8 mouse cellular contexts compared by ENCODE assay signal in genomic region chr7:68275838-68276731, GRCm38 (mm10). TPM values are rescaled to one million over a fixed set of nuclear protein-coding genes. Genes with fewer than 3 reads are reported as not detected.
DNase-seq lines count a peak whose midpoint lies in the region; ATAC-seq lines count a peak whose summit lies in the region.

No protein-coding gene starts in this region.

- no peaks in the 10 kb centered on the region for H3K36me3 ChIP-seq in embryonic facial prominence, embryonic 15.5 days
- H3K36me3 ChIP-seq in kidney, embryonic 14.5 days (ENCODE audit: control insufficient read depth, insufficient read depth, low read length) = no peaks in the 10 kb centered on the region
- H3K36me3 ChIP-seq in macrophage (ENCODE audit: inconsistent target) = no peaks in the 10 kb centered on the region
- H3K36me3 ChIP-seq in stomach, embryonic 14.5 days (ENCODE audit: control insufficient read depth, insufficient read depth, low read length) = no peaks in the 10 kb centered on the region

- 0 out of 2 replicates have a peak overlapping the region, but pooled peaks have one; percentile 6 for H3K9ac ChIP-seq in embryonic facial prominence, embryonic 15.5 days
- H3K9ac ChIP-seq in kidney, embryonic 14.5 days (ENCODE audit: low read depth, low read length) = peak overlapping the region; percentile 33
- no peak overlapping the region for H3K9ac ChIP-seq in stomach, embryonic 14.5 days (replicated peaks; ENCODE audit: low read depth, low read length)

- no peaks in the 10 kb centered on the region for H3K27me3 ChIP-seq in embryonic facial prominence, embryonic 15.5 days
- H3K27me3 ChIP-seq in kidney, embryonic 14.5 days (ENCODE audit: control insufficient read depth, insufficient read depth, low read length) = no peaks in the 10 kb centered on the region
- no peaks in the 10 kb centered on the region for H3K27me3 ChIP-seq in stomach, embryonic 14.5 days (ENCODE audit: control insufficient read depth, insufficient read depth, low read length)

- H3K9me3 ChIP-seq in embryonic facial prominence, embryonic 15.5 days (replicated peaks) = no peaks in the 10 kb centered on the region
- H3K9me3 ChIP-seq in kidney, embryonic 14.5 days (ENCODE audit: control insufficient read depth, low read length) = no peaks in the 10 kb centered on the region
- H3K9me3 ChIP-seq in stomach, embryonic 14.5 days (ENCODE audit: control insufficient read depth, low read depth, low read length) = no peaks in the 10 kb centered on the region

- H3K79me2 ChIP-seq in macrophage (ENCODE audit: inconsistent target) = no peaks in the 10 kb centered on the region

- peak; percentile 16 for DNase-seq in ovary, postnatal 36 days (ENCODE audit: low spot score)
- no peak for DNase-seq in ovary, postnatal 14 days (ENCODE audit: low spot score)
- no peak for DNase-seq in left cerebral cortex, postnatal 14 days (ENCODE audit: low spot score in 2 of 2)

- H3K4me1 ChIP-seq in embryonic facial prominence, embryonic 15.5 days = peaks cover 27% of the 10 kb centered on the region
- peaks cover 16% of the 10 kb centered on the region for H3K4me1 ChIP-seq in kidney, embryonic 14.5 days (ENCODE audit: control insufficient read depth, insufficient read depth, low read length)
- peaks cover 8% of the 10 kb centered on the region; the same call in 1 of the 2 replicates for H3K4me1 ChIP-seq in stomach, embryonic 14.5 days (ENCODE audit: control insufficient read depth, insufficient read depth, low read length)

- intact Hi-C loops in left cerebral cortex, postnatal 14 days (cut with DNase I) = no loop called here

- ATAC-seq in embryonic facial prominence, embryonic 15.5 days (ENCODE audit: insufficient number of reproducible peaks, low FRiP score, low TSS enrichment, low read depth) = peak; percentile 30; the same call in 1 of the 2 replicates
- ATAC-seq in kidney, embryonic 14.5 days (ENCODE audit: low FRiP score, low TSS enrichment) = peak; percentile 32; the same call in 1 of the 2 replicates
- no peak for ATAC-seq in stomach, embryonic 14.5 days (ENCODE audit: insufficient number of reproducible peaks, insufficient read depth, low FRiP score, low read depth)
- ATAC-seq in frontal cortex, adult (ENCODE audit: low TSS enrichment) = no peak

- H3K27ac ChIP-seq in embryonic facial prominence, embryonic 15.5 days (replicated peaks) = peak overlapping the region; percentile 34; the same call in 1 of the 2 replicates
- no peak overlapping the region for H3K27ac ChIP-seq in kidney, embryonic 14.5 days (ENCODE audit: low read depth, low read length)
- no peak overlapping the region for H3K27ac ChIP-seq in macrophage
- no peak overlapping the region for H3K27ac ChIP-seq in stomach, embryonic 14.5 days (ENCODE audit: low read length)

- peak overlapping the region; percentile 70 for H3K4me2 ChIP-seq in embryonic facial prominence, embryonic 15.5 days (replicated peaks)
- peak overlapping the region; percentile 71 for H3K4me2 ChIP-seq in kidney, embryonic 14.5 days (replicated peaks; ENCODE audit: low read depth, low read length)
- peak overlapping the region; percentile 66 for H3K4me2 ChIP-seq in stomach, embryonic 14.5 days (replicated peaks; ENCODE audit: low read depth, low read length)

- 6% methylated on average over 36 of the region's 36 CpGs for WGBS in embryonic facial prominence, embryonic 15.5 days
- under 1% methylated on average over 36 of the region's 36 CpGs for WGBS in kidney, embryonic 14.5 days
- 24% methylated on average over 36 of the region's 36 CpGs for WGBS in macrophage (ENCODE audit: missing documents)
- 8% methylated on average over 36 of the region's 36 CpGs for WGBS in stomach, embryonic 14.5 days

- peak overlapping the region; percentile 35 for H3K4me3 ChIP-seq in embryonic facial prominence, embryonic 15.5 days (replicated peaks)
- H3K4me3 ChIP-seq in kidney, embryonic 14.5 days (ENCODE audit: low read length) = peak overlapping the region; percentile 37
- H3K4me3 ChIP-seq in macrophage (ENCODE audit: inconsistent target) = peak overlapping the region; percentile 7; the same call in 1 of the 2 replicates
- H3K4me3 ChIP-seq in stomach, embryonic 14.5 days (ENCODE audit: low read depth, low read length) = peak overlapping the region; percentile 29

RNA-seq across cellular contexts. Expression of gene Fam169b, which starts 2.4 kb away (rescaled TPM):
- 3.7 and 3.8 TPM in 2 replicates for polyA plus RNA-seq in embryonic facial prominence, embryonic 15.5 days (2015; fragmentation: Nextera tagmentation; extraction: Ambion mirVana)
- polyA plus RNA-seq in kidney, embryonic 14.5 days (2014; fragmentation: Nextera tagmentation; extraction: Ambion mirVana) = 1.0 and 1.2 TPM in 2 replicates
- total RNA-seq in macrophage (2018; cell fraction: chromatin; rRNA removed) = 1 to 10 TPM in 1 of 26 experiments, under 1 TPM in 8, not detected in 17; 0.30 to 2.2 (median 0.60) TPM
- total RNA-seq in macrophage (2018; cell fraction: cytosol; rRNA removed) = under 1 TPM in 16 of 26 experiments, not detected in 10; 0.03 to 0.49 (median 0.19) TPM
- 1 to 10 TPM in 4 of 26 experiments, under 1 TPM in 17, not detected in 5; 0.14 to 1.8 (median 0.58) TPM for total RNA-seq in macrophage (2018; cell fraction: nucleus; rRNA removed)
- polyA plus RNA-seq in macrophage (2018) = 0.09 to 0.83 TPM (median 0.32 TPM) in 3 replicates
- polyA plus RNA-seq in stomach, embryonic 14.5 days (2014; fragmentation: Nextera tagmentation; extraction: Ambion mirVana) = 0.17 and 0.21 TPM in 2 replicates
- 1 to 10 TPM in 1 of 2 experiments, under 1 TPM in 1; 0.42 to 1.1 TPM for total RNA-seq in left cerebral cortex, postnatal 14 days (2021)

RNA-seq across cellular contexts. Expression of gene Pgpep1l, which starts 12.1 kb away (rescaled TPM):
- polyA plus RNA-seq in embryonic facial prominence, embryonic 15.5 days (2015; fragmentation: Nextera tagmentation; extraction: Ambion mirVana) = not detected in 2 replicates
- not detected in 2 replicates for polyA plus RNA-seq in kidney, embryonic 14.5 days (2014; fragmentation: Nextera tagmentation; extraction: Ambion mirVana)
- 1 to 10 TPM in 1 of 26 experiments, under 1 TPM in 1, not detected in 24; 0.86 to 1.9 TPM for total RNA-seq in macrophage (2018; cell fraction: chromatin; rRNA removed)
- under 1 TPM in 13 of 26 experiments, not detected in 13; 0.24 to 0.74 (median 0.47) TPM for total RNA-seq in macrophage (2018; cell fraction: cytosol; rRNA removed)
- total RNA-seq in macrophage (2018; cell fraction: nucleus; rRNA removed) = under 1 TPM in 2 of 26 experiments, not detected in 24; 0.79 to 0.93 TPM
- polyA plus RNA-seq in macrophage (2018) = 0.27 to 0.53 TPM in 2 of 3 replicates, not detected in the other
- not detected in 2 replicates for polyA plus RNA-seq in stomach, embryonic 14.5 days (2014; fragmentation: Nextera tagmentation; extraction: Ambion mirVana)
- under 1 TPM in 1 of 2 experiments, not detected in 1; 0.44 TPM for total RNA-seq in left cerebral cortex, postnatal 14 days (2021)

Comparison
In these comparisons a context has a peak if more than half of its experiments do, and no peak if none do; other contexts are left out.
1. ATAC-seq: peak in embryonic facial prominence, embryonic 15.5 days (single experiment) and kidney, embryonic 14.5 days (single experiment); none in stomach, embryonic 14.5 days (single experiment) and frontal cortex, adult (single experiment).
2. Peak in every context shown above with its lines, with median percentiles within 50 percentile points of each other: H3K4me2 ChIP-seq and H3K4me3 ChIP-seq.